Mouse (Mus musculus) embryonic facial prominence, embryonic 14.5 days (tissue): ENCODE data around the gene Foxk1. TPM values are rescaled to one million over a fixed set of nuclear protein-coding genes. Genes with fewer than 3 reads are reported as not detected.

ENCODE experiments used
- ATAC-seq: fragments of 200-750 bp; cut with Nextera tagmentation; 2 replicates; pipeline ENCODE4 v1.8.0; 2017; ENCODE audit warnings: low read depth, moderate number of reproducible peaks, moderate TSS enrichment
- DNase-seq: peaks from one replicate; pipeline ENCODE4 v3.0.0-alpha.2; 2015; ENCODE audit warnings: low spot score
- H3K27ac ChIP-seq: fragments of 300-500 bp; sonication (generic); replicated peaks from 2 replicates; pipeline ENCODE4 v1.5.1; 2014; ENCODE audit warnings: low read depth, mild to moderate bottlenecking, low read length, moderate library complexity
- H3K27me3 ChIP-seq: fragments of 300-500 bp; sonication (generic); replicated peaks from 2 replicates; pipeline ENCODE4 v1.6.1; 2014; ENCODE audit warnings: low read length; ENCODE audit not compliant: control insufficient read depth, insufficient read depth
- H3K36me3 ChIP-seq: fragments of 300-500 bp; sonication (generic); 2 replicates; pipeline ENCODE4 v1.6.1; 2014; ENCODE audit warnings: low read length, mixed read lengths; ENCODE audit not compliant: control insufficient read depth, insufficient read depth
- H3K4me1 ChIP-seq: fragments of 300-500 bp; sonication (generic); 2 replicates; pipeline ENCODE4 v1.6.1; 2014; ENCODE audit warnings: antibody characterized with exemption, low read length; ENCODE audit not compliant: control insufficient read depth, insufficient read depth
- H3K4me2 ChIP-seq: fragments of 300-500 bp; sonication (generic); 2 replicates; pipeline ENCODE4 v1.6.1; 2014; ENCODE audit warnings: low read depth, mild to moderate bottlenecking, low read length, moderate library complexity, mixed read lengths
- H3K4me3 ChIP-seq: fragments of 300-500 bp; sonication (generic); 2 replicates; pipeline ENCODE4 v1.5.1; 2014; ENCODE audit warnings: low read depth, mild to moderate bottlenecking, low read length
- H3K9ac ChIP-seq: fragments of 300-500 bp; sonication (generic); 2 replicates; pipeline ENCODE4 v1.6.1; 2014; ENCODE audit warnings: low read depth, mild to moderate bottlenecking, low read length, moderate library complexity, mixed read lengths
- H3K9me3 ChIP-seq: fragments of 300-500 bp; sonication (generic); 2 replicates; pipeline ENCODE4 v1.6.1; 2016; ENCODE audit warnings: low read length; ENCODE audit not compliant: control insufficient read depth
- WGBS: fragments of 180-500 bp; shearing (Covaris S2); extraction: QIAGEN DNeasy Blood & Tissue Kit; methylation state at CpG from one replicate; pipeline ENCODE4 v1.1.7; 2014; 5-methylcytosine and 5-hydroxymethylcytosine counted together
- polyA plus RNA-seq: library from polyadenylated mRNA; unstranded; fragments of >200 nt; fragmentation: Nextera tagmentation; extraction: Ambion mirVana; gene quantifications from 2 replicates; pipeline ENCODE4 v1.2.1, GENCODE M21; 2014

Gene Foxk1
- polyA plus RNA-seq, 1 experiment from 2014 or later = 7.5 TPM

GRCm38 (mm10) chr5:142400181-142400883 lies 965 bp upstream of the Foxk1 start:
- ATAC-seq (no peak), DNase-seq (peak; percentile 41)
- Histone ChIP-seq H3K4me2 (peak overlapping the region; percentile 79), H3K9ac (peak overlapping the region; percentile 95), H3K27me3 (no peaks in the 10 kb centered on the region), H3K36me3 (0 out of 2 replicates have a peak, but pooled peaks cover 8% of the 10 kb centered on the region), H3K4me1 (peaks cover 29% of the 10 kb centered on the region), H3K4me3 (peak overlapping the region; percentile 98), H3K9me3 (no peaks in the 10 kb centered on the region), H3K27ac (peak overlapping the region; percentile 54; the same call in 1 of the 2 replicates)
- 23% methylated on average over 17 of the region's 17 CpGs for WGBS

GRCm38 (mm10) chr5:142401641-142402625 lies 636 bp downstream of the Foxk1 start:
- DNase-seq (no peak), ATAC-seq (peak; percentile 60)
- Histone ChIP-seq H3K4me1 (peaks cover 29% of the 10 kb centered on the region), H3K9me3 (no peaks in the 10 kb centered on the region), H3K4me3 (peak overlapping the region; percentile 98), H3K4me2 (peak overlapping the region; percentile 79), H3K9ac (peak overlapping the region; percentile 95), H3K27ac (peak overlapping the region; percentile 83), H3K36me3 (peaks cover 15% of the 10 kb centered on the region; the same call in 1 of the 2 replicates), H3K27me3 (no peaks in the 10 kb centered on the region)
- WGBS = 1% methylated on average over 23 of the region's 67 CpGs

- DNase-seq (no peak), ATAC-seq (no peak)
- Histone ChIP-seq H3K9me3 (no peaks in the 10 kb centered on the region), H3K4me2 (peak overlapping the region; percentile 79), H3K4me1 (peaks cover 31% of the 10 kb centered on the region), H3K4me3 (peak overlapping the region; percentile 98; the same call in 1 of the 2 replicates), H3K9ac (peak overlapping the region; percentile 95; the same call in 1 of the 2 replicates), H3K27me3 (no peaks in the 10 kb centered on the region), H3K36me3 (peaks cover 16% of the 10 kb centered on the region; the same call in 1 of the 2 replicates), H3K27ac (no peak overlapping the region)
- WGBS = 74% methylated on average over 3 of the region's 3 CpGs
These were observed 2.4 kb downstream of the Foxk1 start for GRCm38 (mm10) chr5:142403694-142404093.

GRCm38 (mm10) chr5:142404307-142404706 lies 3.0 kb downstream of the Foxk1 start:
- 78% methylated on average over 1 of the region's 1 CpGs for WGBS
- Histone ChIP-seq H3K4me1 (peaks cover 37% of the 10 kb centered on the region), H3K36me3 (peaks cover 16% of the 10 kb centered on the region; the same call in 1 of the 2 replicates), H3K4me2 (0 out of 2 replicates have a peak overlapping the region, but pooled peaks have one; percentile 18), H3K27me3 (no peaks in the 10 kb centered on the region), H3K9ac (peak overlapping the region; percentile 40), H3K9me3 (no peaks in the 10 kb centered on the region), H3K27ac (no peak overlapping the region), H3K4me3 (no peak overlapping the region)
- no peak for ATAC-seq
- no peak for DNase-seq

- H3K27me3 ChIP-seq = no peaks in the 10 kb centered on the region
- no peak overlapping the region for H3K9ac ChIP-seq
- no peaks in the 10 kb centered on the region for H3K9me3 ChIP-seq
- DNase-seq = no peak
- WGBS = 66% methylated on average over 6 of the region's 6 CpGs
- no peak overlapping the region for H3K4me3 ChIP-seq
- H3K4me1 ChIP-seq = peaks cover 45% of the 10 kb centered on the region
- ATAC-seq = no peak
- H3K27ac ChIP-seq = no peak overlapping the region
- H3K36me3 ChIP-seq = peaks cover 16% of the 10 kb centered on the region; the same call in 1 of the 2 replicates
- H3K4me2 ChIP-seq = no peak overlapping the region
These were observed 4.1 kb downstream of the Foxk1 start for GRCm38 (mm10) chr5:142405426-142405825.

GRCm38 (mm10) chr5:142406401-142406800 lies 5.1 kb downstream of the Foxk1 start:
- no peak for ATAC-seq
- Histone ChIP-seq H3K4me1 (peaks cover 47% of the 10 kb centered on the region), H3K27ac (no peak overlapping the region), H3K4me2 (no peak overlapping the region), H3K27me3 (no peaks in the 10 kb centered on the region), H3K9me3 (no peaks in the 10 kb centered on the region), H3K36me3 (peaks cover 16% of the 10 kb centered on the region; the same call in 1 of the 2 replicates), H3K9ac (no peak overlapping the region), H3K4me3 (no peak overlapping the region)
- 77% methylated on average over 7 of the region's 7 CpGs for WGBS
- no peak for DNase-seq

- Histone ChIP-seq H3K27me3 (no peaks in the 10 kb centered on the region), H3K9ac (no peak overlapping the region), H3K4me2 (no peak overlapping the region), H3K27ac (no peak overlapping the region), H3K4me3 (no peak overlapping the region), H3K9me3 (no peaks in the 10 kb centered on the region), H3K4me1 (peaks cover 47% of the 10 kb centered on the region), H3K36me3 (peaks cover 16% of the 10 kb centered on the region; the same call in 1 of the 2 replicates)
- DNase-seq (no peak), ATAC-seq (no peak)
- WGBS = 51% methylated on average over 11 of the region's 11 CpGs
These were observed 5.6 kb downstream of the Foxk1 start for GRCm38 (mm10) chr5:142406937-142407336.

GRCm38 (mm10) chr5:142407381-142407780 lies 6.1 kb downstream of the Foxk1 start:
- Histone ChIP-seq H3K27ac (no peak overlapping the region), H3K4me1 (peaks cover 45% of the 10 kb centered on the region), H3K9ac (no peak overlapping the region), H3K36me3 (peaks cover 16% of the 10 kb centered on the region; the same call in 1 of the 2 replicates), H3K4me2 (no peak overlapping the region), H3K27me3 (no peaks in the 10 kb centered on the region), H3K4me3 (no peak overlapping the region), H3K9me3 (no peaks in the 10 kb centered on the region)
- no peak for DNase-seq
- no peak for ATAC-seq
- WGBS = 70% methylated on average over 7 of the region's 7 CpGs
